Mouse (Mus musculus): ENCODE results near the gene Gnmt.

Gnmt gene

DNA sequence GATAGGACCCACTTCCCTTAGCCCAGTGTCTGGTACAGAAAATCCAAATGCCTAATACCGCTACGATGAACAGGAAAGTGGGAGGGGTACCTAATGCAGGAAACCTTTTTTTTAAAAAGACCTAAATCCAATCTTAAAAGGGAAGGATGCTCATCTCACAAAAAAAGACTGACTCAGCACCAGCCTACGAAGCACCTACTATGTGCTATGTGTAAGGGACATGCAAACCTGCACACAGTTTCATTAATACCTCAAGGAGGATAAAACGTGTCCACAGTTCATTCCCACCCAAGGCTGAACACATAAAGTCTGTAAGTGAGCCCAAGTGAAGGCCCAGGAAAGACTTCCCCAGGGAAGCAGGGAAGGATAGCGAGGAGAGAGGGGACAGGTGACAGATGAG is 26.5 kb downstream of the Gnmt start:
- no peak for DNase-seq

DNA sequence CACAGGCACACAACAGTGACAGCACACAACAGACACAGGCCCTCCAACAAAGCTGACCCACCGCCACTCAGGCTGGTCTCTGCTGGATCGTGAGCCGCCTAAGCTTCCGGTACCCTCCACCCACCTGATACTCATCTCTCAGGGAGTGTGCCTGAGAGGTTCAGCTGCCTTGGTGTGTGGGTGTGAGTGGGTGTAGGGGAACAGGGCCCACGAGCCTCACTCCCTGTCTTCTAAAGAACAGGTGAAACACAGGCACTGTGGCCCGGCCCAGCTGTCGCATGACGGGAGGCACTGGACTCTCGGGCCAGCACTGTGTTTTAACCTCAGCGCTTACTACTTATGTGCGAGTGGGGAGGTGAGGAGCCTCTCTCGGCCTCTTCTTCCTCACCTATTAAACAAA is 26.9 kb downstream of the Gnmt start:
- no peak for DNase-seq

DNA sequence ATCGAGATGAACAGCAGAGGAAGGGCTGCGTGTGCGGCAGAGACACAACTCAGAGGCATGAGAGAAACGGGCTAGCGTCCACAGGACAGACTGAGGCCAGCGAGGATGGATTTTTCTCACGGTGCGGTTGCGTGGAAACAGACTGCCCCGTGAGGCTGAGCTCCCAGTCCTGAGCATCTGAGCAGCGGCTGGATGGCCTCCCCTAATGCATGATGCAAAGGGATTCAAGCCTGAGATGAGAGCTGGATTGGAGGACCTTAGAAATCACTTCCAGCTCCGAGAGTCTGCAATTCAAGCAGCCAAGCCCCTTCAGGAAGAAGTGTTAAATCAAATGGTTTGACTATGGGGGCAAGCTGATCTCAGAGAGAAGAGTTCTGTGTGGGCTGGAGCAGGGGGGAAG is 27.5 kb downstream of the Gnmt start:
- DNase-seq, result no peak

DNA sequence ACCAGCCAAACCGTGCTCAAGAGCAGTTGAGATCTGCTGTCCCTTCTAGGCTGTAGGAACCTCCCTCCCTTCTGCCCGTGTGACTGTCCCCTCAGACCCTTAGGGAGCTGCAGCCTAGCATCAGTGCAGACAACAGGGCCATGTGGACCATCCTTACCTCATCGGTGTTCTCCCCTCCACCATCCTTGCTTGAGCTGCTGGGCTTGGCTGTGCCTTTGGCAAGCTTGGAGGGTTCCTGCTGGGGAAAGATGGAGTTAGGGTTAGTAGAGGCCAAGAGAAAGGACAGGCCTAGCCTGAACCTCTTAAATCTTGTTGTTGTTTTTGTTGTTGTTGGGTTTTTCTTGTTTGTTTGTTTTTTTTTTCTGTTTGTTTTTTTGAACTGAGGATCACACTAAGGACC is 29.1 kb downstream of the Gnmt start:
- no peak for DNase-seq

DNA sequence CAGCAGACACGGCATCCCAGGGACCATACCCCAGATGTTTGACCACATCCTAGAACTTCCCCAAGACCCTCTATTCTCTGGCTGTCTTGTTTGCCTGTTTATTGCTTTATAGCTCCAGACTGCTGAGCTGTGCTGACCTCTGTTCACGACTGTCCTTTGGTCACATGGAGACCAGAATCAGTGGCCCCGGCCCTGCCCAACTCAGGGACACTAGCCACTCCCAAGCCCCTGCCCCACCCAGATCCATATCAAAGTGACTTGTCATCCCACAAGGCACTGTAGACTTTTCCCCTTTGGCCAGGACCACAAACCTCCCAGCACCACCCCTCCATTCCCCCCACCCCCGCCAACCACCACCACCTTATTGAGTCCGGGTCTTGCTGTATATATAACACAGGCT is 29.7 kb downstream of the Gnmt start:
- no peak for DNase-seq

DNA sequence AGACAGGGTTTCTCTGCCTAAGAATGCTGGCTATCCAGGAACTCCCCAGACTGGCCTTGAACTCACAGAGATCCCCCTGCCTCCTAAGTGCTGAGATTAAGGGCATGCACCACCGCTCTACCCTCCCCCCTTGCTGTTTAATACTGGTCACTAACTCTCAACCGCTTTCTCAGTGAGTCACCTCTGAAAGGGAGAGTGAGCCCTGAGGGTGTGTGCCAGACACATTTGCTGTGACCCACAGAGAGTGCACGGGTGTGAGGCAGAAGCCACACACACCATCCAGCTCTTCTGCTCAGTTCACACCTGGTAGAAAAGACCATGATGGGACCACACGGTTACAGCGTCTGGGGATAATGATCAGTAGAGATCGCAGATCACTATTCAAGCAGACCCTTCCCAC is 30.5 kb downstream of the Gnmt start:
- DNase-seq, result no peak

DNA sequence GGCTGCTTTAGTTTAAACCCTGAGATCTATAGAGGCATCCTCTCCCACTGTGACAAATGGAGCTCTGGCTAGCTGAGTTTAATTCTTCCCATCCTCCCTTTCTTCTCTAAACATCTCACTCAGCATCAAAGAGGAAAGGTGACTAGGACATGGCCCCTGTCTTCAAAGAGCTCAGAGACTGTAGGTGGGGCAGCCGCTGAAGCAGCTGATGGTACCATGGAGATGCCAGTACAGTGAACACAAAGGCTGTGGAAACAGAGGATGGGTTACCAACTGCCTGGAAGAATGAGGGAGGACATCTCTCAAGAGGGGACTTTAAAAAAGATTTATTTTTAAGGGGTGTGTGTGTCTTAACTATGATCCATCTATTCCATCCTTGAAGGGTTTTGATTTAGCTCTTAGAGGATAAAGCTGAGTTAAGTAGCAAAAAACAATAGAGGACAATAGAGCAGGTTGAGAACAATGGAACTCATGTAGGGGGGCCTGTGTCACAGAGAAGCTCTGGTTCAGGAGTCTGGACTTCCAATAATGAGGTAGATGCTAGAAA is 34.4 kb downstream of the Gnmt start:
- DNase-seq, result no peak

DNA sequence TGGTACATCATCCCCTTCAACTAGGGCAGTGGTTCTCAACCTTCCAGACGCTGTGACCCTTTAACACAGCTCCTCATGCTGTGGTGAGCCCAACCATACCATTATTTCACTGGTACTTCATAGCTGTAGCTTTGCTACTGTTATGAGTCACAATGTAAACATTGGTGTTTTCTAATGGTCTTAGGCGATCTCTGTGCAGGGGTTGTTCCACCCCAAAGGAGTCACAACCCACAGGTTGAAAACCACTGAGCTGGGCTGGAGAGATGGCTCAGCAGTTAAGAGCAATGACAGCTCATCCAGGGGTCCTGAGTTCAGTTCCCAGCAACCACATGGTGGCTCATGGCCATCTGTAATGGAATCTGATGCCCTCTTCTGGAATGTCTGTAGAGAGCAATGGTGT is 37.6 kb downstream of the Gnmt start:
- DNase-seq, result no peak

DNA sequence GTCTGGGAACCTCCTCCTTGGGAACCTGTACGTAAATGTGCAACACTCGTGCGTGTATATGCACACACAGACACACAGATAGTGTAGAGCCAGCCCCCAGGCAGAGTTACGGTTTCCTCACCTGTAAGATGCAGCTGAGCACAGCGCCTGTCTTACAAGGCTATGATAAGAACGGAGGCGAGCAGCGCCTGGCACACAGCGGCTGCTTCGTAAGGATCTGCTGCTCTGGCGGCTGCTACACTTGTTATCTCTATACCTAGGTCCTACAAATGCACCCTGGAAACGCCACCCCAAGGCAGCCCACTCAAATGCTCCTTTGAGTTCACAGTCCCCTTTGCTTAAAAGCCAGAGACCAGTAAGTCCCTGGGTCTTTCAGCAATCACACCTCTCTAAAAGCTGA is 38.3 kb downstream of the Gnmt start:
- DNase-seq, result no peak

DNA sequence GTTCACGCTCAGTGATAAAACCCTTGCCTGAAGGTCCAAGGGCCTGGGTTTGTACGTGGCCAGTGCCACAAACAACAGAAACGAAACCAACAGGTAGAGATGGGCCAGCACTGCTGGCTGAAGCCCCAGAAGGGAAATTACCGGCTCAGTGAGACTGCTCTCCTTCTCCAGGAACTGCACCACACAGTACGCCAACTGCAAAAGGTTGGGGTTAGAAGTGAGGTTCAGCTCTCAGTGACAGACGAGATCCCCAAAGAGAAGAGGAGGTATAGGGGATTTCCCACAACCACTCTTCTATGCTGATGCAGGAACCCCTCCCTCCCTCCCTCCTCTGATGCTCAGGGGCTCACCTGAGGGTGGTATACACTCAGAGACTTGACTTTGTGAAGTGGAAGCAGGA is 43.1 kb downstream of the Gnmt start:
- DNase-seq, result no peak

DNA sequence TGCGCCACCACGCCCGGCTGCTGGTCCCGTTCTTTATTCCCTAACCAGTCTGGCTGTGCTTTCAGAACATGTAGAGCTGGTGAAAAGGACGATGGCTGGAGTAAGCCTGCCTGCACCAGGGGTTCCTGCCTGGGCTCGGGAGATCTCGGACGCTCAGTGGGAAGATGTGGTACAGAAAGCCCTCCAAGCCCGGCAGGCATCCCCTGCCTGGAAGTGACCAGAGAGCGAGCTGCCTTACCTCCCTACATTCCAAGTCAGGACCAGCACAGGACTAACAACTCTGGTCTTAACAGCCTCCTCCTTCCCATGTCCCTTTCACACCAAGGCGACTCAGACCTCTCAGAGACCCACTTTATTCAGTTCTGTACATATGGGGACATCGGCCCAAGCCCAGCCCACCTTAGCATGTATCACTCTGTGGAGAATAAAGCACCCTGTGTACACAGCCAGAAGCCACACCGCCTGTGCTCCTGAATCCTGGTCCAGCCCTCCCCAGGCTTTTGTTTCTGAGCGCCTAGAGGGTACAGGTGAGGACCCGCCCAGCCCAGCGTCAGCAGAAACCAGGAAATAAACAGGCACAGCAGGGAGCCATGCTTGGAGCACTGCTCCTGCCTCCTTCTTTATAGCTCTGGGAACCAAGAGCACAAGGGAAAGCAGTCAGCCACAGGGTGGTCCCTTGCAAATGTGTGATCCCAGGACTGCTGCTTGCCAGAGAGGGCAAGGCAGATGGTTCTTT is 46.1 kb downstream of the Gnmt start:
- no peak for DNase-seq

DNA sequence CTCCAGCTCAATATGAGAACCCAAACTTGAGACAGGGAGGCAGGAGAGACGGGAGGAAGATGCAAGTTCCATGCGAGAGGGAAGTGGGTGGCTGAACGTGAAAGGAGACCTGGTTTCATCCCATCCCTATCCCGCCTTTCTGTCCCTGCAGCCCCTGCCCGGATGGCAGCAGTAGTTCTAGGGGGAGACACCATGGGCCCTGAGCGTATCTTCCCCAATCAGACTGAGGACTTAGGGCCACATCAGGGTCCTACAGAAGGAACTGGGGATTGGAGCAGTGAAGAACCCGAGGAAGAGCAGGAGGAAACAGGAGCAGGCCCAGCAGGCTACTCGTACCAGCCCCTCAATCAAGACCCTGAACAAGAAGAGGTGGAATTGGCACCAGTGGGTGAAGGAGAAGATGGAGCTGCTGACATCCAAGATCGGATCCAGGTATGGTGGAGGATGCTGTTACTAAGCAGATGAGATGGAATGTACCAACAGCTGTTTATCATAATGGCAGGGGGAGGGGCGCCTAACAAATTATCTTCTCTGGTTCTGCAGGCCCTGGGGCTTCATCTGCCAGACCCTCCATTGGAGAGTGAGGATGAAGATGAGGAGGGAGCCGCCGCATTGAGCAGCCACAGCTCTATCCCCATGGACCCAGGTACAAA is 47.4 kb downstream of the Gnmt start:
- DNase-seq, result peak in 1 of 2 experiments; percentile 38

DNA sequence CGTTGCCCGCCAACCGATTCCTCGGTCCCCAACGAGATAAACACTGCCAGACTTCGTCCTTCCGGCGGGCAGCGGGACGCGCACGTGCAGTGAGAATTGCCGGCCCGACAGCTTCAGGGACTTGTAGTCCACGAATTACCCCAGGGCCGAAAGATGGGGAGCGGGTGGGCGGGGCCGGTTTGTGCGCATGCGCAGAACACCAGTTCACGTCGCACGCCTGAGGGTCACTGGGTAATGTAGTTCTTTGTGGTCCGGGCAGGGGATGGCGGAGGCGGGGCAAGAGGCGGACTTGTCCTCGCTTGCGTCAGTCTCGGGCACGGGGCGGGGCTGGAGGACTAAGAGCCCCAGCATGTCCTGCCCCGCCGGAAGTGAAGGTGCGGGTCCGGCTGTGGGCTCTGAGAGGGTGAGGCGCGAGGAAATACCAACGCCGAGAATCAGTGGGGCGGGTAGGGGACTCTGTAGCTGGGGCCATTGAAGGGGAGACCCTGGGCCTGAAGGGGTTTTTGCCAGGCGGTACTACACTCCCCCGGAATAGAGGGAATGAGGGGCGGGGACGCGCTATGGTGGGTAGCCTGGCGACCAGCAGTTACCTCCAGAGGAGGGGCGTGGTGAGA is 48.1 kb downstream of the Gnmt start, which contains the start of gene Klhdc3:
Gene Klhdc3, minus strand, starts transcription at position 155 of the 614 bp plus-strand sequence.
- DNase-seq, result peak; percentile 96 to 98

DNA sequence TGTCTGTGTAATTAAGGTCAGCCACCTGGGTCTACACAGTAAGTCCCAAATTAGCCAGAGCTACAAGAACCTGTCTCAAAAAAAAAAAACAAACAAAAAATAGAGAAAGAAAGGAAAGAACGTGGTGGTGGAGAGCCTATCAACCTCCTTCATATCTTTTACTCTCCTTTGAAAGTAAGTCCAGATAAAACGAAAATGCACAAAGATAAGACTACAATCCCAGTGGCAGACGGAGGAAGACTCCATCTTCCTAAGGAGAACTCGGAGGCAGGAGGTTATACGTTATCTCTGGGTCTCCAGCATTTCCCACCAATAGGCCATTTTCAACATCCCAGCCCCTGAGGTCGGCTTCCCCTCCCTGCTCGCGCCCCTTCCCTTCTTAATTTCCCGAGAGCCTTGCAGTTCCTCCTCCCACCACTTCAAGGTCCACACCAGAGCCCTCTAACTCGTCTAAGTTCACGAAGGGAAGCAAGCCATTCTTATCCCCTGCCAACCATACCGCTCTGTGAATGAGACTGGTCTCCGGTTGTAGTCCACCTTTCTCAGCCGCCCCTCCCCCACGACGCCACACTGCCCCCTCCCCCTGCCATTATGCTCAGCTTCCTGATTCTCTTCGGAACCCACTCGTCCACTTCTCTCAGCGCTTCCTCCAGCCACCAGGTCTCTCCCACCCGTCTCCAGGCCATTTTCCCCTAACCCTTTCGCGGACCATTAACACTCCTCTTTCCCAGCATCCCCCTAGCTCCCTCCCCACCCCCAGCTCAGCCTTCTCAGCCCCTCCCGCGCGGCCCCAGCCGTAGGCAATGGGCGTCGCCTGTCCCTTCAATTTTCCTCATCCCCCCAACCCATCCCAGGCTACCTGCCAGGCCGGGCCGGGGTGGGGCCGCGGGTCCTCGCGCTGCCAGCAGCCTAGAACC is 48.9 kb downstream of the Gnmt start:
- peak; percentile 44 to 53 for DNase-seq

DNA sequence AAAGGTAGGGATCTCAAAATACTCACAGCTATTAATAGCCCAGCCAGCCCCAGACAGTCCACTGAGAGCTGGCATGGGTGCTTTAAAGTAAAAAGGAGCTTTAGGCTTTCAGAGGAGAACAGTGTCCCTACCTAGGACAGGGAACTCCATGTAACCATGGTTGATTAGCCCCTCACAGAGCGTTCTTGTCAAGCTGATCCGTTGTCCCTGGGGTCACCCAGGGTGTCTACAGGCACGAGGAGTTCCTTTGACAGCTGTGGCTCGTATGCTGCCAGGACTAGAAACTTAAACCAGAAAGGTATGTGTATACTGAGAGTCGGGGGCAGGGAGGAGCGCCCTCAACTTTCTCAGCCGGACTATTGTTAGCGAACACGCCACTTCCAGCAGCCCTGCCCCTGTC is 50.1 kb downstream of the Gnmt start:
- DNase-seq, result no peak

DNA sequence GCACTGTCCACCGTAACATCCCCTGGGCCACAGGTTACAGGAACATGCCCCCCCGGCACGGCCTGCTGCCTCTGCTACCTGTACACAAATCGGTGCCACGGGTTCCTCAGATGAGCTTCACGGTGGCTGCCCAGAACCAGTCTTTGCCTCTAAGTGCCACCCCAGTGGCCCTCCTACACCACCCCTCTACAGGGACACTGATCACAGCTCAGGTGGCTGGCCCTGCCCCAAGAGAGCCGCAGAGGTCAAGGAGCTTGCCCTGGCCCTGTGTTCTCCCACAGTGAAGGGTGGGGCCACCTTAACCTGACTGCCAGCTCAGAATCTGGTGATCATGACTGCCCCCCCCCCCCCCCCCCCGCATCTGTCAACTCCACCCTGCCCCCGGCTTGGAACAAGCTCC is 50.6 kb downstream of the Gnmt start, which contains the start of gene Mea1:
Gene Mea1, plus strand, starts transcription at position 378 of the 400 bp plus-strand sequence.
- DNase-seq, result no peak
